Mouse (Mus musculus) ZHBTc4 (cell line): ENCODE measurements around the gene Rptor.

Experiments
- DNase-seq: peaks from one replicate; pipeline ENCODE4 v3.0.0-alpha.2; 2011; ENCODE audit warnings: low read depth, low spot score

The Rptor gene

DNA sequence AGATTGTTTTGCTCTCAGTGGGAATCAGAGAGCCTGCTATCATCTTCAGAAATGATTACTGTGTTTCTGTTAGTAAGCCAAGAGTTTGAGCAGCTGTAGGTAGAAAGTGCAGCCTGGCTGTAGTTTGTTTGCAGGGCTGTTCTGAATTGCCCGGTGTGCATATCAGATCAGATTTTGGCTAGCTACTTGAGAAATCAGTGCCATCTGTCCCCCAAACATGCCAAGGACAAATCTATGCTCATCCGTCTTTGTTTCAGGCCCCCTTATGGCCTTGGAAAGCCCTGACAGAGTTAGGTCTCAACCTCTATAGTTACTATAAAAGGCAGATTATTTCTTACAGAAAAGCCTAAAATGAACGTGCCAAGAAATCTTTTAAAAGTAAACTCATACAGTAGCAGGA is 244.9 kb downstream of the Rptor start:
- DNase-seq, result no peak

DNA sequence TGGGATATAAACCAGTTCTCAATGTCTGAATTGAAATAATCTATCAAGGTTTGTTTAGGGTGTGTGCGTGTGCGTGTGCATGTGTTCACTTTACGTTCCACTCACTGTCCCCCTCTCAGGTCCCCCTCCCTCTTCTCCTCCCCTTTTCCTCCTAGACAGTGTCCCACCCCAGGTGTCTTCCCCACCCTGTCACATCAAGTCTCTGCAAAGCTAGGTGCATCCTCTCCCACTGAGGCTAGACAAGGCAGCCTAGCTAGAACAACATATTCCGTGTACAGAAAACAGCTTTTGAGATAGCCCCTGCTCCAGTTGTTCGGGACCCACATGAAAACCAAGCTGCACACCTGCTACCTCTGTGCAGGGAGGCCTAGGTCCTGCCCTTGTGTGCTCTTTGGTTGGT is 245.5 kb downstream of the Rptor start:
- no peak for DNase-seq

DNA sequence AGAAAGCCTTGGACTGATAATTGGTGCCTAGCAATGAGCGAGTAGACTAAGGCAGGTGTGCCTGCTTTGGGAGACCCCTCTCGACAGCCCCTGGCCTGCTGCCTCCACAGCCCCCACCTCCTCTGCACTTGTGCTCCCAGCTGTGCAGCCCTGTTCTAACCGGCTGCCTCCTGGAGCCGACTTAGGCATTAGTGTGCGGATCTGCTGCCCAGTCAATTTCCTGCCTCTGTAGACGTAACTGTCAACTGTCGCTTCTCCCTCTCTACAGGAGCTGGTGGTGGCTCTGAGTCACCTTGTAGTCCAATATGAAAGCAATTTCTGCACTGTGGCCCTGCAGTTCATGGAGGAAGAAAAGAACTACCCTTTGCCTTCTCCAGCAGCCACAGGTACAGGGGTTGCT is 253.3 kb downstream of the Rptor start:
- DNase-seq, result no peak

DNA sequence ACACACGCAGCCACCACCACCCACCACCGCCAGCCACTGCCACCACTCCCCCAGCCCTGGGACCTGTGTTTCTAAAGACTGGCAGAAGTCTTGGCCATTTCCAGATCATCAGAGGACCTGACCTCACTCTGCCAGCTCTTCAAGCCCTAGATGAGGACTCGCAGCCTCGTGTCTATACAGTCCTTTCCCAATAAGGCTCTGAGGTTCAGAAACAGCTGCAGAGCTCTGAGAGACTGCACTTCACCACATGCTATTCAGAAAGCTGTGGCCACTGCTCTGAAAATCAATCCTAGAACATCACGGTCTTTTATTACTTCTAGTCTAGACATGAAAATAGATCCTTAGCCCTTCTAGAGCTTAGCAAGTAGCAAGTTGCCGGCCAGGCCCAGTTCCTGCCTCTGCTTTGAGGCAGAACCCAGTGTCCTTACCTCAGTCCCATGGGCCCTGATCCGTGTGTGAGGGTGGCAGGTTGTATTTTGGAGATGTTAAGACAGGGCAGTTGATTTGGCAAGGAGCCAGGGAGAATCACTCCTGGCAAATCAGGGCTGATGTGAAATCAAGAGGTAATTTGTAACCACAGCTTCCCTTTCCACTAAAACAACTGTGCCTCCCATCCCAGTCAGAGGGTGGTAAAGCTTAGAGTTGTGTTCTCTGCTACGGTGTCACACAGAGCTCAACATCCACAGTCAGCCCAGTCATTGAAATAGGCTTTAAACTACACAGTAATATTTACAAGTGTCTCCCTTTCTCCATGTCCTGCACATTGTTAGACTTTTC is 260.0 kb downstream of the Rptor start:
- DNase-seq, result no peak

DNA sequence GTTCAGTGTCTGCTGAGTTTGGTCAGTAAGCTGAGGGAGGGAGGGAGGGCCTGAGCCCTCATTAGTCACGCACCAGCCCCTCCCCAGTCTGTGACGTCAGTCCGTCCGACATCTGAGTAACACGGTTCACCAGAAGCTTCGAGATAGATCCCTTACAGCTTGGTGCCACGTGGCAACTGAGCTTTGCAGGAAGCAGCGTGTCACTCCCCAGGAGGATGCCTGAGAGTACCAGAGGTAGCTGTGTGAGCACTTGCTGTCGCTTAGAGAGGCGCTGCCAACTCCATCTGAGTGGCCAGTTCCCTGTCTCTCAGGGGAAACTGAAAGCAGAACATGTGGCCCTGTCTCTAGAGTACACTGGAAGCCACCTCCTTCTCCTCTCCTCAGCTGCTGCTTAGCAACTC is 260.7 kb downstream of the Rptor start:
- DNase-seq, result peak; percentile 48

DNA sequence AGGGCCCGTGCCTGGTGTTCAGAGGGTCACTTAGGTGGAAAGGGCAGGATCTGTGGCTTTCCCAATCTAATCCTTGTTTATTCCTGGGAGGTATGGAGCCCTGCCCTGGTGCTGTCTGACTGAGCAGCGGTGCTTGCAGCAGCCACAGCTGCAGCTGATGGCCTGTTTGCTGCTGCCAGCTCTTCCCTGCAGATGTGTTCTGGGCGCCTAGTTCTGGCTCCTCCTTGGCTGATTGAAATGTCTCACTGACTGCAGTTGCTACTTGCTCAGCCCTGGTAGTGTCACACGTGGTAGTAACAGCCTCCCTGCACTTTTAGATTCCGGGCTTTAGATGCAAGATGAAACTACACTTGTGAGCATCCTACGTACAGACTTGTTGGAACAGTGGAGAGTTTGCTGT is 264.1 kb downstream of the Rptor start:
- DNase-seq, result no peak

DNA sequence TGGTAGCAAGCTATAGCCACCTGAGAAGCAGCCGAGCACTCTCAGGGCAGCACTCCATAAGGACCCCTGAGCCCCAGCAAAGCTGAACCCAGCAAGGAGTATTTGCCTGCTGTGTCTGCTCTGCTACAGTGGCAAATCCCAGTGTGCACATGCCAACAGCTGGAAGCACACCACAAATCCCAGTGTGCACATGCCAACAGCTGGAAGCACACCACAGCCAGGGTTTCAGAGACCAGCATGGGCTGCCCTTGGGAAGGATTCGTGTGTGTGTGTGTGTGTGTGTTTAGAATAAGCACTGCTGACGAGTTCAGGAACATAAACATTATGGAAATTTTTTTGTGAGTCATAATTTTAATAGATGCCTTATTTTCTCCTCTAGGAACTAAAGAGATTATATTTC is 265.4 kb downstream of the Rptor start:
- DNase-seq, result no peak

DNA sequence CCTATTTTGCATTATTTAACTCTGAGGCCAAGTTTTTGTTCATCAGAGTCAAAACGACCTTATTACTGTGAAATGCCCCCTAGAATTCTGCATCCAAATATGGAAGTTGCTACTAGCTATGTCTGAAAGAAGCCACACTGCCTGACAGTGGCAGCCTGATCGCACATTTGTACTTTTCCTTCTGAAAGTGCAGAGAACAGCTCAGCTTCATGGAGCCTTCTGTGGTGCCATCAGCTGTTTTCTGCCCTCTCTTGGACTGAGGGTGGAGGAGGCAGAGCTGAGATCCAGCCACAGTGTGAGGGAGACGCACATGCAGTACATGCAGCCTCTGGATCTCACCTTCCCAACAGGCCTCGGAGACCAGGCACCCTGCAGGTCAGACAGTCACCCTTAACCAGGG is 265.9 kb downstream of the Rptor start:
- DNase-seq, result no peak

DNA sequence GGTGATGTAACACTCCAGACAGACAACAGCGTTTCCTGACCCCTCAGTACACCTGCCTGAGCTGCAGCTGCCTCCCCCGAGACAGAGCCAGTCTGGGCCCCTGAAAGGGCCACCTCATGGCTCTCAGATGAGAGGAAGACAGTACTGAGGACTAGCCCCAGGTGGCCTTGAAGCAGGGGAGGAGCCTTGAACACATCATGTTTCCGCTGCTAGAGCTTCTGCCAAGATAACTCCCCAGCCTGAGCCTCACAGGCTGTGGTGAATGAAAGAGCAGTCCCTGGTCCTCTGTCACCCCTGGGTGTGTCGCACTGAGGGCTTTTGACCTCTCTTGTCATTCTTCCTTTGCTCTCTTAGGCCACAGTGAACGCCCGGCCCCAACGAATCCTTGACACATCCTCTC is 268.4 kb downstream of the Rptor start:
- peak; percentile 52 for DNase-seq

DNA sequence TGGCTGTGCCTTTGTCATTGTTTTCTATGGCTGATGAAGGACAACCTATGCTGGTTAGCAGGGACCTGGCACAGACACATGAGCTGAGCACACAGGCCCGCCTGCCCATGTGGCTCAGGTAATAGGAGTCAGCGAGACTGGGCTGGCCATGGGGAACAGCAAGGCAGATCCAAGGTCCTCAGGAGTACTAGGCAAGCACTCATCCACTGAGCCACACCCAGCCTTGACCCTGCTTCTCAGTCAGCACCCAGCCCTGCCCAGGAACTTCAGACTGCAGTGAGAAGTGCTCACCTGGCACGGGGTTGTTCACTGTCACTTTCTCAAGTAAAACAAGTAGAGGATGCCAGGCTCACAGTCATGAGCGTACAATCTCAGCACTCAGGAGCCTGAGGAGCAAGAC is 270.9 kb downstream of the Rptor start:
- no peak for DNase-seq

DNA sequence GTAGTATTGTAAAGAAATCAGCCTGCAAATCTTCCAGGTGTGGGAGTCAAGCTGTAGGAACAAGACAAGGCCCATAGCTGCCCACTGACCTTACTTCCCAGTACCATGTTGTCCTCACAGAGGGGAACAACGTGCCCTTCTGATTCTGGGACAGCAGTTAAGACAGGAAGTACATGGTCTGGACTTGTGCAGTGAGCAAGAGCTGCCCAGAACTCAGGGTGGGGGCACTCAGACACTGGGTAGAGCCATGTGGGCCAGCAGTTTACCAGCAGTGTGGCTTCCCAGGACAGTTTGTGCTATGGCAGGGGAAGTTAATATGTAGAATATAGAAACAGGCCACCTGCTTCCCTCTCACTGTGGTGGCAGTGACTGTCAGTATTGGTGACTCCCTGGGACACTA is 272.1 kb downstream of the Rptor start:
- no peak for DNase-seq

DNA sequence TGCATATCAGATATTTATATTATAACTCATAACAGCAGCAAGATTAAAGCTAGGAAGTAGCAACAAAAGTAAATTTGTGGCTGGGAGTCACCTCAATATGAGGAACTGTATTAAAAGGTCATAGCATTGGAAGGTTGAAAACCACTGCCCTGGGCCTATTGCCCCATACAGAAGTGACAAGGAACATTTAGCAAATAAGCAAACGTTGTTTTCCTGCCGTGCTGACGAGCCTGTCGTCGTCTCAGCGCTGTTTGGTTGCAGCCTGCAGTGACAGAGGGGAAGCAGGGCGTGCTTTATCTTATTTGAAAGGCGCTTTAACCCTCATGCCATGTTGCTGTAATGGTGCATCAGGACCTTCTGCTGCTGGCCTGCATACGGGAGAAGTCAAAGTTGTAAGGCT is 273.0 kb downstream of the Rptor start:
- no peak for DNase-seq

DNA sequence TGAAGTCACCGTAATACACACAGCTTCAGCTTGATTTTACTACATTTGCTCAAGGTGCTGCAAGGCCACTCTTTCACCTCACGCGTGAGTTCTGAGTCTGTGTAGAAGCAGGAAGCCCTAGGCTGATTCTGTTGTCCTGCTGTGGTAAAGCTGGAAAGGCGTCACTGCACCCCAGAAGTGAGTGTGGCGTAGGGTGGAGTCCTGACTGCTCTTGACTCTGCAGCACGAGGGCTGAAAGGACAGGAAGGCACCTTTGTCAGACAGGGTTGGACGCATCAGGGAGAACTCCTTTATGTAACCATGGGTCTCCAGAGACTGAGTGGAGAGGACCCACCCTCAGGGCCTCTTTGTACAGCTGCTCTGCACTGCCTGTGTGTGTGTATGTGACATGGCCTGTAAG is 274.4 kb downstream of the Rptor start:
- no peak for DNase-seq

DNA sequence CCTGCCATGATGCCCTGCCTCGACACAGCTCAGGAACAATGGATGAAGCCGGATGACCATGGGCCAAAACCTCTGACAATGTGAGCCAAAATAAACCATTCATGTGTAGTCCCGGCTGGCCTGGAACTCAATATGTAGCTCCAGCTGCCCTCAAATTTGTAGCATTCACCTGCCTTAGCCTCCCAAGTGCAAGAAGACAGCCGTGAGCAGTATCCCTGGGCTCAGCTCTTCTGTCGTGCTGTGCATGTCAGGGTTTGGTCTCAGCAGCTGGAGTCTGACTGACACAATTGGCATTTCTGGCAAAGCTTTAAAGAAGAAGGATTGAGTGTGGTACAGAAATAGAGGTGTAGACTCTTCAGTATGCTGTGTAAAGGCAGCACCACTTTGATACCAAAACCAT is 276.9 kb downstream of the Rptor start:
- DNase-seq, result no peak

DNA sequence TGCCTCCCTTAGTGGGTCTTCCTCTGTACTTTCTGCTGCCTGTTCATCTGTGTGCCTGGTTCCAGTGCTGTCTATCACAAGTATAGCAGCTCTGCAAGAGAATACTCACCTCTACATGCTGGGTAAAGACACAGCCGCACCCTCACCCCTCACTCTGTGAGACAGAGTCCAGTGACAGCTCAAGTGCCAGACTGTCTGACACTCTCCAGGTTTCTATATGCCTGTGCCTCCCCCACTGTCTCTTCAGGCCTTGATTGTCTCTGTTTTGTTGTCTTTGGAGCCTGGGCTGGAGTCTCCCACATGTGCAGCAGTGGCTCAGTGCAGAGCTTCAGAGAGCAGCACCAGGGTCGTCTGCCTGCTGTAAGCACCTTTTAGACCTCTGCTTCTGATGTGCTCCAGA is 280.9 kb downstream of the Rptor start:
- no peak for DNase-seq

DNA sequence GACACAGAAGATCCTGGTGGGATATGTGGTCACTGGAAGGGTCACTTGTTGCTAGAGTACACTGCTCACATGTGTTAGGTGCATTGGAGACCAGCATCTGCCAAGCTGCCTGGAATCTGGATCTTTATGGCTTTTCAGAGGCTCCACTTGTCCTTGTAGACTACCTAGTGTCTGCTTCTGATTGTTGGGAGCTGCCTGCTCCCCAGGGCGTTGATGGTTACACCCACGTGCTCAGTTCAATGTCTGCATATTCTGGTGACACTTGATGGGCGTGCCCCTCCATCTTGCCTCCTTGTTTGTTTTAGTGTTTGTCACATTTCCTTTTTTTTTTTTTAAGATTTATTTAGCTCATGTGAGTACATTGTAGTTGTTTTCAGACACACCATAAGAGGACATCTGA is 287.3 kb downstream of the Rptor start:
- peak; percentile 68 for DNase-seq

DNA sequence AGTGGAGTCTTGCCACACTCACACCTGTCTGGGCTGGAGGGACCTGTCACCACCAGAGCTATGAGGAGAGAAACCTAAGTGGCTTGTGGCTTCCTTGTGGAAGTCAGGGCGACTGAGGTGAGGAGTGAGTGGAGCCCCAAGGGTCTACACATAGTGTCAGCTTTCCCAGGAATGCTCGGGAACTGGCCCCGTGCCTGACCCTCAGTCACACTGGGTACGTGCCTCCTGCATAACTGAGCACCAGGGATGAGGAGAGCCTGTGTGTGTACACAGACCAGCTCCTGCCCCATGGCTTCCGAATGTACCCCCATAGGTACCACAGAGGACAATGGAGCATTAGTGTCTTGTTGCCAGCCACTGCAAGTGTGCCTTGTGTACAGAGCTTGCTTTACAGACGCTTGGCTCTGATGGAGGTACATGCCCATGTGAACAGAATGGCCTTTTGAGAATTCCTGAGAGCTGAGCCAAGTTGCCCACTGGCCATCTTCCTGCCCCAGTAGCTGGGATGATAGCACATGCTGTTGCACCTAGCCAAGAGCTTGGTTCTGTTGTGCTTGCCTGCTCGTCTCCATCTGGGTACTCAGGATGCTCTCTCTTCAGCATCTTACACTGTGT is 289.0 kb downstream of the Rptor start:
- DNase-seq, result no peak

DNA sequence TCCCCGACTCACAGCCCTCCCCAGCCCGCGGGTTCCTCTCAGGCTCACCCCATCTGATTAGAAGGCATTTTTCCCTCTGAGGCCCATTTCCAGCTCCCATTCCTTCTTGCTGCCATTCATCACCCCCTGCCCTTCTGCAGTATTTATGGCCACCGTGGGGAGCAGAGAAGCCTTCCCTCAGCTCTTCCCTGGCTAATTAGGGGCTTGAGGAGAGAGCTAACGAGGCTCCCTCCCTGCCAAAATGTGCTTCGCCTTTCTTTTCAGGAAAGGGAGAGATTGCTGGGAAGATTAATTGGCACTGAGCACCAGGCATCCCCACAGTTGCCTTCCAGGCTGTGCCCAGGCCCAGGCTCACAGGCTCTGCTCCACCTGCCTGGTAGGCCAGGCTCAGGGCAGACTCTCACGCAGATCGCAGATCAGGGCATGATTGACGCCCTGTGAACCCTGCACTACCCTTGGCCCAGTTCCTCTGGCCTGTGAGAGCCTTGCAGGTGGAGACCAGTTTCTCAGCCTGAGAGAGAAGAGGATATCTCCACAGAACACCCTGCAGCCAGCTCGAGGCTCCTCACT is 291.0 kb downstream of the Rptor start:
- no peak for DNase-seq

DNA sequence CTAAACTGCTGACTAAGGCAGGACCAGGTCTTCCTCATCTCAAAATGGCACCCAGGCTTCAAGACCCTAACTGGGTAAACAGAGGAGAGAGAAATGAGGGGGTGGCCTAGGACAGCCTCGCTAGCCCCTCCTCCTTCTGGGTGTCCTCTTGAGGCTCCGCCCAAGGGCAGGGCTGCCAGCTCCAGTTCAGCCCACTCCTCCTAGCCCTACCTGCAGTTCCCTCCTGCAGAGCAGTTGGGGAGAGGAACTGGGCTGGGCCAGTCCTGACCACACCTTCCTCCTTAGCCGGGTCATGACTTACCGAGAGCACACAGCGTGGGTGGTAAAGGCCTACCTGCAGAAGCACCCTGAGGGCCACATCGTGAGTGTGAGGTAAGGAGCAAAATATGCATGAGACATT is 291.9 kb downstream of the Rptor start:
- peak; percentile 88 for DNase-seq

DNA sequence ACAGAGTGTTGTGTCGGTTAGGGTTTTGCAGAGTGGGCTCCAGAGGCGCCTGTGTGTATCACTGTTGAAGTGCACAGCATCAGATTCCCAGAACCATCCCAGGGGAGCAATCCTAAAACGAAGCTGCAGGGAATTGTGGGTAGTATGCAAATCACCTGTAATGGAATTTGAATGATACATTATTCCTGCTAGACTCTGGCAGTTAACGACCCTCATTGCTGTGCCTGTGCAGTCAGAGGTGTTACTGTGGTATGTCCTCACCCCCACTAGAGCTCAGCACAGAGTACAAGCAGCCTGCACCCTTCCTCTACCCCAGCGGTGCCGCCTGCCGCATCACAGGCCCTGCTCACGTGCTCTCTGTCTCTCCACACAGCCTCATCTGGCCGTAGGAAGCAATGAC is 294.3 kb downstream of the Rptor start:
- DNase-seq, result peak; percentile 79

DNA sequence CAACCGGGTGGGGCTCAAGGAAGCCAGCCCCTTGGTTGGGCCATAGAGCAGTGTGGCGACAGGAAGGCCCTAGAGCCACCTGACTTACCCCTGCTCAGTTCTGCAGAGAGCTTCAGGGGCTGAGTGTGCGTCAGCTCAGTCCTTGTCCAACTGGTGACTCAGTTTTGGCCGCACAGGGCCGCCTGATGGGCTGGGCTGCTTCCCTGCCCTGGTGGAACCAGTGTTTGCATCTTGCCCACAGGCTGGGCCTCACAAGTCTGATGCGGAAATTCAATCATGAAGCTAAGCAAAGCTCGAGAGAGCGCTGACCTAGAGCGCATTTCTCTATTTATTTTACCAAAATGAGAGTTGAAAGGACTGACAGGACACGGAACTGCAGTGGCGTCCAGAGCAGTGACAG is 296.3 kb downstream of the Rptor start:
- no peak for DNase-seq

DNA sequence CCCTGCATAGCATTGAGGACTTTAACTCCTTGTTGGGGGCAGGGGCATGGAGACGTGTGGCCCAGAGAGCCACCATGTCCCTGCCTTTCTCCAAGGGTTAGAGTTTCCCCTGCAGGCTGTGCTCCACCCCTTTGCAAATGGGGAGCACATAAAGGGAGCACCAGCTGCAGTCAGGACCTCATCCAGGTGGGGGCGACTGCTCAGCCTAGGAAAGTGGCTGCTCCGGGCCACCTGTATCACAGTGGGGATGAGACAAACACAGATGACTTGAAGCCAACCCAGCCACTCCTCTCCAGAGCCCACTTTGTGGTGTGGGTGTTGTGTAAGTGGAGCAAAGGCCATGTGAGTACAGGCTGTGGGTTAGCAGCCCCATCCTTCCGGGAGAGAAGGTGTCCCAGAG is 298.5 kb downstream of the Rptor start:
- peak; percentile 47 for DNase-seq

DNA sequence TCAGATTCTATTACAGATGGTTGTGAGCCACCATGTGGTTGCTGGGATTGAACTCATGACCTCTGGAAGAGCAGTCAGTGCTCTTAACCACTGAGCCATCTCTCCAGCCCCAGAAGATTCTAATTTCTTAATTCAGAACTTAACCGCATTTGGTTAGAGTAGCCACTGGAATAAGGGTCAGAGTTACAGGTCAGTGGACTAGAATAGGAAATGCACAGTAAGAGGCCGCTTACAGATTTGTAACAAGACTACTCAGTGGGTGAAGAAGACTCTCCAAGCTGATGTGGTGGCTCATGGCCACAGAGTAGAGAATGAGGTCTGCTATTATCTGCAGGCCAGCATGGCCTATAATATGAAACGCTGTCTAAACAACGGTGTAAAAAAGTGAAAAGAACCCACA is 300.2 kb downstream of the Rptor start:
- no peak for DNase-seq
